In the genomic region with DNA sequence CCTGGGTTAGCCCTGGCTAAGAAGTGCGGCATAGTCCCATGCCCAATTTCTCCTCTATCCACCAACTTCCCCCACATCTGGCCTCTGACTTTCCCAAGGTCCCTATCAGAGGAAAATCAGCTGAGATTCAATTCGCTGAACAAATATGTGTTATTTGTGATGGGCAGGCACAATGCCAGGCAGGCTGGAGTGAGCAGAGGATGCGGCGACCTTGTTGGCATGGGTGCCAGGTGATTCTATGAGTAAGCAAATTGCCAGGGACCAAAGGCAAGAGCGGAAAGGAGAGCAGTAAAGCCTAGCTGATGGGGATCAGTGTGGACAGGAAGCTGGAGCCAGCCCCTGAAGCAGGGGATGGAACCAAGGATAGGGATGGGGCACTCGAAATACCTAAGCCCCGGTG, we compare ENCODE assay signal across 13 mouse cellular contexts.
DNase-seq lines count a peak whose midpoint lies in the region.
"Had no signal": no experiment of that assay in that cellular context is flagged by ENCODE, and none has a peak within 500 bp of the region (broad histone marks: within the 10 kb centered on the region; RNA-seq: fewer than 3 reads in every experiment).

No protein-coding gene starts in this region.

- peak; percentile 4 for DNase-seq in adrenal gland, adult 2 months
- DNase-seq in adrenal gland, postnatal 36 days, result no peak
- peak; percentile 11 for DNase-seq in cerebellum, adult 11 months
- DNase-seq in cerebellum, adult 8-10 months, result peak; percentile 24
- peak; percentile 59 to 71 for DNase-seq in cerebellum, postnatal 14 days
- no peak for DNase-seq in right cerebral cortex, postnatal 10 days (ENCODE audit: low spot score in 2 of 2)
- no peak for DNase-seq in layer of hippocampus, adult 8-10 months (ENCODE audit: low spot score in 2 of 2)
- no peak for DNase-seq in kidney, postnatal 14 days
- DNase-seq: adrenal gland, adult 8-10 months; forebrain, postnatal 0 days; gastrocnemius, postnatal 14 days; heart, postnatal 4 days; kidney, adult 8-10 months had no signal

Comparison
In these comparisons a context has a peak if more than half of its experiments do, and no peak if none do; other contexts are left out.
1. DNase-seq: peak in adrenal gland, adult 2 months (single experiment), cerebellum, adult 11 months (single experiment), cerebellum, adult 8-10 months (single experiment) and cerebellum, postnatal 14 days (2 of 2); none in adrenal gland, postnatal 36 days (0 of 2), right cerebral cortex, postnatal 10 days (0 of 2), layer of hippocampus, adult 8-10 months (0 of 2) and kidney, postnatal 14 days (single experiment).